Comparison of ENCODE assay signal across 13 mouse cellular contexts in genomic region chr10:75649406-75649995, GRCm38 (mm10).
"Had no signal": no experiment of that assay in that cellular context is flagged by ENCODE, and none has a peak within 500 bp of the region (broad histone marks: within the 10 kb centered on the region; RNA-seq: fewer than 3 reads in every experiment).

No protein-coding gene starts in this region.

- DNase-seq: kidney, adult 18-20 months; kidney, adult 9 months; kidney, postnatal 14 days; liver, embryonic 13.5 days; lung, adult 2 months; lung, postnatal 14 days; right cerebral cortex, postnatal 14 days; right cerebral cortex, postnatal 4 days; thymus, postnatal 36 days had no signal

- H3K9me3 ChIP-seq: liver, embryonic 13.5 days; midbrain, embryonic 13.5 days had no signal

- H3K4me3 ChIP-seq: layer of hippocampus, adult 2 months; liver, embryonic 13.5 days; midbrain, embryonic 13.5 days had no signal

- H3K4me2 ChIP-seq: liver, embryonic 13.5 days; midbrain, embryonic 13.5 days had no signal

- H3K9ac ChIP-seq: liver, embryonic 13.5 days; midbrain, embryonic 13.5 days had no signal

- ATAC-seq: midbrain, embryonic 13.5 days; midbrain, embryonic 16.5 days had no signal

- H3K27me3 ChIP-seq: liver, embryonic 13.5 days; midbrain, embryonic 13.5 days had no signal

- H3K27ac ChIP-seq: layer of hippocampus, adult 2 months; liver, embryonic 13.5 days; macrophage; midbrain, embryonic 13.5 days had no signal
